Mouse (Mus musculus) kidney, adult 9 months (tissue): ENCODE results near the gene Rnf113a1.
"Not testable (repeated sequence)": the region's sequence is repeated elsewhere in the genome, so short reads cannot be mapped to it uniquely, and the experiment has no call there.

Source experiments
- DNase-seq: peaks from one replicate; pipeline ENCODE4 v3.0.0; 2022

Rnf113a1 gene

GRCm38 (mm10) chrX:37191105-37191743 is at the start of gene Rnf113a1, which contains the start of gene Ndufa1:
Gene Rnf113a1 (plus strand): TSS chrX:37191245.
Gene Ndufa1 (minus strand): TSS chrX:37191163.
- DNase-seq = peak; percentile 81

GRCm38 (mm10) chrX:37141732-37142131 is 49.3 kb upstream of the Rnf113a1 start:
- no peak for DNase-seq

GRCm38 (mm10) chrX:37144498-37144897 is 46.5 kb upstream of the Rnf113a1 start:
- not testable (repeated sequence) for DNase-seq

- DNase-seq = peak; percentile 10
Observed at GRCm38 (mm10) chrX:37144954-37145353, 46.1 kb upstream of the Rnf113a1 start.

- no peak for DNase-seq
Observed at GRCm38 (mm10) chrX:37157839-37158238, 33.2 kb upstream of the Rnf113a1 start.

- no peak for DNase-seq
Observed at GRCm38 (mm10) chrX:37161169-37161568, 29.9 kb upstream of the Rnf113a1 start.

GRCm38 (mm10) chrX:37163115-37163514 is 27.9 kb upstream of the Rnf113a1 start:
- DNase-seq = no peak

- DNase-seq = peak; percentile 45
Observed at GRCm38 (mm10) chrX:37167085-37167484, 24.0 kb upstream of the Rnf113a1 start.

GRCm38 (mm10) chrX:37168742-37169141 is 22.3 kb upstream of the Rnf113a1 start, which contains the start of gene Akap14:
Gene Akap14 (minus strand): TSS chrX:37168842.
- no peak for DNase-seq

- not testable (repeated sequence) for DNase-seq
Observed at GRCm38 (mm10) chrX:37184401-37184800, 6.6 kb upstream of the Rnf113a1 start.

GRCm38 (mm10) chrX:37190755-37191104 is 315 bp upstream of the Rnf113a1 start:
- DNase-seq = no peak

GRCm38 (mm10) chrX:37191744-37192379 is 817 bp downstream of the Rnf113a1 start:
- DNase-seq = no peak

- DNase-seq = no peak
Observed at GRCm38 (mm10) chrX:37198676-37199075, 7.6 kb downstream of the Rnf113a1 start.

- no peak for DNase-seq
Observed at GRCm38 (mm10) chrX:37210941-37211340, 19.9 kb downstream of the Rnf113a1 start, which contains the start of gene Gm9. Gene Gm9 (minus strand): TSS chrX:37211041.

- DNase-seq = not testable (repeated sequence)
Observed at GRCm38 (mm10) chrX:37222158-37222557, 31.1 kb downstream of the Rnf113a1 start, which contains the start of gene Rhox1. Gene Rhox1 (minus strand): TSS chrX:37222258.
